Mouse (Mus musculus) urinary bladder, adult 18-20 months (tissue): ENCODE data around the gene Kcnf1.
A peak's percentile ranks its signal among the peaks of the same experiment; 100 is the strongest.

ENCODE experiments used
- DNase-seq, 2 experiments: peaks; one replicate each; pipeline ENCODE4 v3.0.0; 2022; ENCODE audit warnings: low spot score in 2 of 2, mixed read lengths in 2 of 2

Gene Kcnf1

DNA sequence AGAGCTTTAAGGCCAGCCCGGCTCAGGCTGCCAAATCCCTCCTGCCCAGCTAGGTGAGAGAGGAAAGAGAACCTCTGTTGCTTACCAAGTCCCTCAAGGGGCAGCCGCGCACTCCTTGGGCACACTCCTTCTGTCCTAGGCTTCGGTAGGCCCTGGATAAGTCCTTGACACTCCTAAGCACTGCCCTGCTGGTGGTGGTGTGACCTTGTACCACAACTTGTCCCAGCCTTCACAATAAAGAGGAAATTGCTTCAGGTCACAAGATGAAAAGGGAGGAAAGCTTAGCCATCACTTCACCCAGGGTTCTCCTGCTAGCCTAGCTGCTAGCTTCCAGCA is at the start of gene Kcnf1:
TSS of gene Kcnf1 (minus strand) at position 132 of the 336 bp plus-strand sequence.
- peak in 1 of 2 experiments; percentile 1 for DNase-seq

DNA sequence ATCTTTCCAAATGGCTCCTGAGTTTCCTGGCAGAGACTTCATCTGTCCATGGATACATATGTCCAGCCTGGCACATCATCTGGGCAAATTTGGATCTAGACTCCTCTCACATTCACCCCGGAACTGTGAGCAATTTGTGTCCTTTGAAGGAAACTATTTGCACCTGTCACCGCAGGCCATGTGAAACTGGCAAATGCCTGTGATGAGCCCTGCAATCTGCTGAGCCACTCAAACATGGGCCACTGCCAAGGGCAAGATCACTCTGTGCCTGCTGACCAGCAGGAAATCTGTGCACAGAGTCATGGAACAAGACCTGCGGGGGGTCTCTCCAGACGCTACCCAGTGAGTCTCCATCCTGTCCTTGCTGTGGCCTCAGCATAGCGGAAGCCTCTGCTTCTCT is 48.3 kb upstream of the Kcnf1 start:
- DNase-seq: no peak

DNA sequence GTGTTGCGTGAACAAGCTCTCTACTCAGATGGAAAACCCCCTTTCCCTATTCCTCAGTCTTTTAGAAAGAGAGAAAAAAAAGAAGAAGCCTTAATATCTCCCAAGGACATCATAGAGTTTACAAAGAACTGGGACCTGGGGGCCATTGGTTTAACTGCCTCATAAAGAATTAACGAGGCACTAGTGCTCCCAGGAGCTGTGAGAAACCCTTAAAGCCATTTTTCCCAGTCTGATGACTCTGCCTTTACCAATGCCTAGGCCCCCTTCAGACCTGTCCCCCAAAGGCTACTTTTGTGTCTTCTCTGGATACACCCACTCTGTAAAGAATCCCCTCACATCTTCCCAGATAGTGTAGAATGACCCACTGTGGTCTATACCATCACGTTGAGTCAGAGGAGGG is 46.4 kb upstream of the Kcnf1 start:
- no peak for DNase-seq

DNA sequence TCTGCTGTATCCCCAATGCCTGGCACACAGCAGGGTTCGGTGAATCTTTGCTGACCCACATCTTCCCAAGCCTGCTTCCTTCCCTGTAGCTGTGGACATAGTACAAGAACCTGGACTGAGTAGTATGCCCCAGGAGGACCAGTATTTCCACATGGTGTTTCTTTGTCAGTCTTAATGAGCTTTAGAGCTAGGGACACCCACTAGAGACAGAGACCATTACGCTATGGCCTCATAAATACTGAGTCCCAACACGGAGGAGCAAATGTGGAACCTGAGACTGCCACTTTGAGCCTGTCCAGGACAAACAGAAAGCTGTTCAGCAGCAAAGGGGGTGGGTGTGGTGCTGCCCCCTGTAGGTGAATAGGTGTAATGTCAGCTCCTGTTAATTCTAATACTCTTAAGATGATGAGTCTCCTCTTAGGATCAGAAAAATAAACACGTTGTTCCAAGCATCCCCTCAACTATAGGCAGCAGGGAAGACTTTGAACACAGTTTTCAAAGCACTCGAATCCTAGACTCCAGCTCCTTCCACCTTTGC is 45.3 kb upstream of the Kcnf1 start:
- no peak for DNase-seq

DNA sequence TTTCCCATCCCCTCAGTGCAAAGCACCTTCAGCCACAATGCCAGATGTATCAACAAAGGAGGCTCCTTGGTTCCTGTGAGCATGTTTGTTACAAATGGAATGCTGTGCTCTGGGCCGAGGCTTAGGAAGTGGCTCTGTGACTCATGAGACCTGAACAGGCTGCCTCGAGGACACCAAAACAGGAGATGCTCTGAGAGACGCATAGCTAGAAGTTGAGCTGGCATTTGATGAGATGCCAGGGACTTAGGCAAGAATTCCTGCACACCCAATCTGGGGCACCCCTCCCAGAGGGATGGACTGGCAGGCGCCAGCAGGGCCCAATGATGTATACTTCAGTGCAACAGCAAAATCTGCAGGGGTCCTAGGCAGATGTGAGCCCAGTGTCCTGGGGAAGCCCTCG is 43.9 kb upstream of the Kcnf1 start:
- DNase-seq: peak in 1 of 2 experiments; percentile 19

DNA sequence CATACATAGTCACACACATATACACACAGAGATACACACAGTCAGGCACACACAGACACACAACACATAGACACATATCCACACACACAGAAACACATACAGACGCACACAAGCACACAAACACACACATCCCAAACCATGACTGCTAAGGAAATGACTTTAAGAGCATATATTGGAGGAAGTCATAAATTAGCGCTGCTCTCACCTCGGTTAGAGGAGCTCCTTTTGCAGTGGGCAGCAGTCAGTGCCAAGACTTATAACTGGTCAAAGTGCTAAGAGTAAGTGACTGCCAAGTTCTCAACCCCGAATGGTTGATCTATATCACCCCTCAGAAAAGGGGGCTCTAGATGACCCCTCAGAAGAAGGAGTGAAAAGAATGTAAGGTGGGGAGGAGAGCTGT is 42.4 kb upstream of the Kcnf1 start:
- DNase-seq: no peak

DNA sequence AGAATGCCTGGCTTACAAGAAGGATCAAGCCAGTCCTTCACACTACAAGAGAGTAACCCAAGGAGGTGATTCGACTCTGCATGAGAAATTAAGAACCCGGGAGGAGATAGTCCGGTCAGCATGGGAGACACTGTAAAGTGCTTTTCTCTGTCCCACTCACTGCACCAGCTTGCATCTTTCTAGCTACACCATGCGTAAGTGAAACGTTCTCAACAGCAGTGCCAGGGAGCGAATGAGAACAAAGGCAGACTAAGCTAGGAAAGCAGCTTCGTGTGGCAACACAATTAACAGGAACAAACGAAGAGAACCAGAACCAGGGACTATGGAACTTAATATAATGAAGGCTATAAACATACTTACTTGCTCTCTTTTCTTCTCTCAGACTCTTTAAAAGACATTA is 41.7 kb upstream of the Kcnf1 start:
- DNase-seq: no peak

DNA sequence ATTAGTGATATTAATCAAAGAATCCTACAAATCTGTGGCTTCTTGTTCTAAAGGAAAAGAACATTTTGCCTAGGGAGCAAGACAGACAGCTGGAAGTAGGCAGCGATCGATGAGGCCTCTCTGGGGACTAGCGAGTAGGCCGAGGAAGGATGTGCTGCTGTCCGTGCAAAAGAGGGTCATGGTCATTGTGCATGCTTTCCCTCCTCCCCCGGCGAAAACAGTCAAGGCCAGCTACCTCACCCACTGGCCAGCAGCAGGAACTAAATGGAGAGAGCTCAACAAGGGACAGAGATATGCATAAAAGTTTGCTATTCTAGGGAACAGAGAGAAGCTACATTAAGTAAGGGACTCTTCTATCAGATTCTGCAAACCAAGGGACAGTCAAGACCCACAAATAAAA is 39.1 kb upstream of the Kcnf1 start:
- DNase-seq: no peak

DNA sequence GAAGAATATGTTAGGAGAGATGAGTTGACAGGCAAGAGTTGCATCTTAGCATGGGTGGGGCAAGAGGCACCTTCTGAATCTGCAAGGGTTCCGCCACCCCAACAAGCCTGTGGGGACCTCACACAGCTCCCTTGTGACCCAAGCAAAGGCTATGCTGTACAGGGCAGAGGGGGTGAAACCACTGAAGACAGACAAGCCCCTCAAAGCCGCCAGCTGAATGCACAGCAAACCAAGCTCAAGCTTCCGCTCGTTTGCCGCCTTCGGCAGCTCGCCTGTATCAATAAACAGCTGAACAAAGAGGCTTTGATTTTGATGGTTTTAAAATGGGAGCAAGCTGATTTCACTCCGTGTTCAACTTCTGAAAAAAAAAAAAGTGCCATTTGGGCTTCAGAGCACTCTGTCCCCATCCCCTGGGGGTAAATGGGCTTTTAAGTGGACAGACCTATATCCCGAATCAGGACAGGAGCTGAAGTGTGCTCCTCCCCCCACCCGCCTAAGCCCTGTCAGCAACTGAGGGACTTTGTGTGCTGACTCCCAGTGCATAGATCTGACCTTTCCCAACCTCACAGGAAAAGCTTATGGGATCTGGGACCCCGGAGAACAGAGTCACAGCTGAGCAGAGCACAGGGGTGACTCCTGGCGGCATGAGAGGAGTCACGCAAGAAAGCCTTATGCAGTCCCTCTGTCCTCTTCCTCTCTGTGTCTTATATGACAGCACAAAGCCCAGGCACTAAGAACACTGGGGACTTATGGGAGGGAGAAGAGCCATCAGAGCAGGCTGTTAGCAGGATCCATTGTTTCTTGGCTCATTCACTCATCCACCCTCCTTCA is 26.0 kb upstream of the Kcnf1 start:
- DNase-seq: no peak

DNA sequence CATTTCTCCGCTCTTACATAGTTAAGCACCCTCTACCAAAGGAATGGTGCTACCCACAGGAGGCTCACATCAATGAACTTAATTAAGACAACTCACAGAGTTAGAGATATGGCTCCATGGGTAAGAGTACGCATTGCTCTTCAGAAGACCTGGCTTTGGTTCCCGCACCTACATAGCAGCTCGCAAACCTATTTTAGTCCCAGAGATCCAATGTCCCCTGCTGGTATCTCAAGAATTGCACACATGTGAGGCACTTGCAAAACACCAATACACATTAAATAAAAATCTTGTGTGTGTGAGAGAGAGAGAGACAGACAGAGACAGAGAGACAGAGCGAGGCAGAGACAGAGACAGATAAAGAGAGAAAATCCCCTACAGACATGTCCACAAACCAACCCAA is 21.9 kb upstream of the Kcnf1 start:
- DNase-seq: no peak

DNA sequence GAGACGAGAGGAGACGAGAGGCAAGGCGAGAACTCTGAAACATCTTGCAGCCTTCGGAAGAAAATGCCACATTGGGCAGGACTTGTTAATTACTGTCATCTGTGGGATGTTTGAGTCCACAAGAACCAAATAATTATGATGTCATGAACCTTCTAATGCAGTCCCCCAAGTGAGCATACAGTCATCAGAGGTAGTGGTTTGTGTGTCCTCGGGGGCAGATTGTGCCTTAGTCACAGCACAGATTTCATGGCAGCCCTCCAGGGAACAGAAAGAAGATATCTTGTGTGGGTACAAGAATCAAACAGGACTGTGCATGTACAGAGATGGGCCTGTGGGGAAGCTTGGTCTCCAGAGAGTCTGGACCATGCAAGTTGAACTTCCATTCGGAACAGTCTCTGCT is 17.5 kb upstream of the Kcnf1 start:
- no peak for DNase-seq

DNA sequence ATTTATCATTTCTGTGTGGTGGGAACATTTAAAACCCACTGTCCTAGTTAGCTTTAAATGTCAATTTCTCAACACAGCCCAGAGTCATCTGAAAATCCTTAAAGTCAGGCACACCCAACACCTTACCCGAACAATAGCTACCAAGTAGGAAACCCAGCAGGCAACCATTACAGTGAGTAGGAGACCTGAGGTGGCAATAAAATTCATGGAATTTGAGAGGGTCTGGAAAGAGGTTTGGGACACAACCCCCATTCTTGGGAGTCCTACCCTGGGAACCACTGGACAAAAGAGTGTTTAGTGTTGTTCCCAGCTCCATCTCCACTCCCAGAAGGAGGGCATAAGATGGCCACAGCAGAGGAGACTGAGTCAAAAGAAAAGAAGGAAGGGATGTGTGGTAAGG is 16.6 kb upstream of the Kcnf1 start:
- no peak for DNase-seq

DNA sequence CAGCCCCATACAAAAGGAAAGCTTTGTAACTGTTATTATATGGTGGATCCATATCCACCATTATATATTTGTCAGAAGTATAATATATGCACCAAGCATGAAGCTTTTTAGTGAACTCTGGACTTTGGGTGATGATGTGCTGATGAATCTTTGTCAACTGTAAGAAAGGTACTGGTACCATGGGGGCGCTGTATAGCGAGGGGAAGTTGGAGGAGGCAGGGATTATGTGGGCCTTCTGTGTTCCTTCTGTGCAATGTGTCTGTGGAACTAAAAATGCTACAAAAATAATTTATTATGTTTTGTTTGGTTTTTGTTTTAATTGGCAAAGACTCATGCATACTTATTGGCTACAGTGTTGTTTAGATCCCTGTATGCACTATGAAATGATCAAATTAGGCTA is 16.2 kb upstream of the Kcnf1 start:
- DNase-seq: no peak

DNA sequence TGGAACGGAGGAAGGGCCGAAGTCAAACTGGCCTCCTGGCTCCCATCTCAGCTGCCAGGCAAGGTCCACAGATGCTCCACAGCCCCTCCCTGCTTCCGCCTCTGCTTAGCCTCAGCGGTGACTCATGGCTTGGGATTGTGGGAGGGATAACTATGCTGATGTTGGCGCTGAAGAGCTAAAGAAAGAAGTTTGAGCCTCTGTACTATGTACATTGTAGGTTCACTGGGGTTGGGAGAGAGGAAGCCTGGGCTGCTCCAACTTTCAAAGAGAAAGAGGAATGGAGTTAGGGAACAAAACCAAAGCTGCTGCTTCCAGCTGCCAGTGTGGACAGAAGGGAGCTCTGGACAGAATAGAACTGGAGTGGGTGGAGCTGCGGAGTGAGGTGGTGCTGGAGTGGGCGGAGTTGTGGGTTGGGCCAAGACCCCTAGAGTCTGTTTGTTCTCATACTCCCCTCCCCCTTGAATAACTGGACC is 7.7 kb upstream of the Kcnf1 start:
- peak; percentile 6 to 24 for DNase-seq

DNA sequence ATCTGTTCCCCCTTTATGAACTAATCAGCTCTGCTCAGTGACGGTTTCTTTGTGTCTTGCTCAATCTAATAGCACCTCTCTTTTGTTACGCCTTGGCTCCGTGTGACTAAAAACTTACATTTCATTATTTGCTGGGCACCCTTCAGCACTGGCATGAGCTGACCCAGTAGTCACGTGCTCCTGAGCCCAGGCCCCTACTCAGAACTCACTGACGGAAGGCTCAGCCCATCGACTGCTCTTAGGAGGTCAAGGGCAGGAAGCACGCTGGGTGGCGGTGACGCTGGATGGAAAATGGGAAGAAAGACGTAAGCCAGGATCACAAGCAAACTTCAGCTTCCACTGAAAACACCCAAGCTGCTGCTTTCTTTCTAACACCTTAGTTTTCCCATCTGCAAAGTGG is 7.1 kb upstream of the Kcnf1 start:
- no peak for DNase-seq

DNA sequence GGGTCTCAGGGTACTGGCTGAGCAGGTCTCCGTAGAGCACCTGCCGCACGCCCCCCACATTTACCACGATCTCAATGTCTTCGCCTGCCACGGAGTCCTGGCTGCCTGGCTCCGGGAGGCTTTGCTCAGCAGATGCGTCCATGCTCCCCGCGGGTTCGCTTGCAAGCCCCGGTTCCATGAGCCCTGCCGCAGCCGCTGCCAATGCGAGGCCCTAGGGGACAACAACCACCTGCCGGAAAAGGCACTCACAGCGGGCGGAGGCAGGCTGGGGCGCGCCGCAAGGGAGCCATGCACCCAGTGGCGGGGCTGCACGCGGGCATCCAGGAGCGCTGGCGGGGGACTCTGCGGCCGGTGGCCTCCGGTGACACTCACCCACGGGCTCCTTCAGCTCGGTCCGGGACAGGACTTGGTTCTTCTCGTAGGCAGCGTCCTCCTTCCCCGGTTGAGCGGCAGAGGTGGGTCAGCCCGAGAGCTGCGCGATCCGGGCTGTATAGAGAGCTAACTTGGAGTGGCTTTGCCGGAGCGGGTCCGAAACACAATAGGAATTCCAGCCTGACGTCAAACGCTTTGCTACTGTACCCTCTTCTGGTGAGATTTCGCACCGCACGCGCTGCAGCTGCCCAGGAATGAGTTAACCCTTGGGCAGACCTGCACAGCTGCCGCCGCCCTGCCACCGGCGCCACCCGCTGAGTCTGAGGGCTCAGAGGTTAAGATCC is 489 bp downstream of the Kcnf1 start:
- DNase-seq: peak in 1 of 2 experiments; percentile 8

DNA sequence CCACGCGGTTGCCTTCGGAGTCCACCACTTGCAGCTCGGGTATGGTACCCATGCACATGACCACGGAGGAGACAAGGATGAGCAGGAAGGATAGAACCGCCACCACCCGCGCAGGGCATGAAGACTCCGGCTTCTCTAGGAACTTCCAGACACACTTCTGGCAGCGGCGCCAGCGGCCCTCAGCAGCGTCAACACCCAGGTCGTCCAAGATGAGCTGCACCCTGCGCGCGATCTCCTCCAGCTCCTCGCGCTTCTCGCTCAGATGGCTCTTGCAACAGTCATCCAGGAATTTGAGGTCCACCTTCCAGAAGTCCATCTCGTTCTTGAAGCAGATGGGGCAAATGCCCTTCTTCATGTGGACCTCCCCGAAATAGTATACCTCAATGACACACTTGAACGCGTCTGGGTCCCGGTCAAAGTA is 1.1 kb downstream of the Kcnf1 start:
- DNase-seq: peak in 1 of 2 experiments; percentile 3

DNA sequence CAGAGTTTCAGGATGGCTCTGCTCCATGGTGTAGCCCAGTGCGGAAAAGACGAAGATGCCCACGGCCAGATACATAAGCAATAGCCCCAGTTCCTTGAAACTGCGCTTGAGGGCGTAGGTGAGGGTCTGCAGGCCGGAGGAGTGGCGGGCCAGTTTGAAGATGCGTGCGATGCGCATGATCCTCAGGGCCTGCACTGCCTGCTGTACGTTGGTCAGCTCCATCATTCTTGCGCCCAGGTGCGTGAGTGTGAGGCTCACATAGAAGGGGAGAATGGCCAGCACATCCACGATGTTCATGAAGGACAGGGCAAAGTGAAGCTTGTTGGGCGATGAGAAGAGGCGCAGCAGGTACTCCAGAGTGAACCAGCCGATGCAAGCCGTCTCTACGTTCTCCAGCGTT is 1.6 kb downstream of the Kcnf1 start:
- no peak for DNase-seq

DNA sequence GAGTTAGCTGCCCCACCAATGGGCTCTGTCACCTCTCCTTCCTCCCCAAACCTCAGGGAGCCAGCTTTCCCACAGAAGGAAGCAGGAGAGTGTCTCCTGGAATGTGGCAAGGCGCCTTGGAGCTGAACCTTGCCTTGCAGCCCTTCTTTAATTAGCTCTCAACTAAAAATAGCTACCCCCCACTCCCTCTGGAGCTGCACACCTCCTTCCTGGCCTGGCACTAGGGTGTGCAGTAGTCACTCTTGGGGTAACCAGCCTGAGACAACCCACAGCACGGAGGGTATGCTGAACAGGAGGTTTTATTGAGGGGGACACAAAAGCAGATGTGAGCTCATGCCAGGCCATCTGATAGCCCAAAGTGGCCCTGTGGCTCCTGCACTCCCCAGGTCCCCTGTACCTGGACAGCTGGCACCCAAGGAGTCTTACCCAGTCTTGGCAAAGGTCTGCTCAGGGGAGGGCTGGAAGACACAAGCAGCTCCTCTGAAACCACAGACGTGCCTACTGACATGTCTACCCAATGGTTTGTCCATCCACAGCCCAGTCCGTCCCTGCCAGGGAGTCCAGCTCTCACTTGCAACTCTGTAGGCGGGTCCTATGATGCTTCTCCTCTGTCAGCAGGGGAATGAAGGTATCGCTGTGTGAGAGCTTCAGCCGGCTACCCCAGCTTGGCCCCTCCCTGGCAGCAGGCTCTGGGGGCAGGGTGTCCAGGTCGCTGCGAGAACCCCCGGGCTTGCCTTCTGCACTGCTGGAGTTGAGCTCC is 2.4 kb downstream of the Kcnf1 start:
- no peak for DNase-seq

DNA sequence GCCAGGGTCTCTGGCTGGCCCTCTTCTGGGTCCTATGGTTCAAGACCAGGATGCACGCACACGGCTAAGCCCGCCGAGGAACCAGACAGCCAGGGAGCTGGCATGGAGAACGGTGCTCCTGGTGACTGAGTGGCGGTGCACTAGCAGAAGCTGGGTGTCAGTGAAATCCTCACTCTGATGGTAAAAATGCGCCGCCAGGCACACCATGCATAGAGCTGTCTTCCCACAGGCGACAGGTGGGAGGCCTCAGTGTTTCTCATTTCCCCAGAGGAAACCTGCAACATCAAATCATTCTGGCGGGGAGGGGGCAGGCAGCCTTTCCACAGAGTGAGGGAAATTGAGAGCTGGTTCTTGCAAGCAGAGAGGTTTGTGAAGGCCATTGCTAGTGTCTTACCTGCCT is 6.3 kb downstream of the Kcnf1 start:
- no peak for DNase-seq

DNA sequence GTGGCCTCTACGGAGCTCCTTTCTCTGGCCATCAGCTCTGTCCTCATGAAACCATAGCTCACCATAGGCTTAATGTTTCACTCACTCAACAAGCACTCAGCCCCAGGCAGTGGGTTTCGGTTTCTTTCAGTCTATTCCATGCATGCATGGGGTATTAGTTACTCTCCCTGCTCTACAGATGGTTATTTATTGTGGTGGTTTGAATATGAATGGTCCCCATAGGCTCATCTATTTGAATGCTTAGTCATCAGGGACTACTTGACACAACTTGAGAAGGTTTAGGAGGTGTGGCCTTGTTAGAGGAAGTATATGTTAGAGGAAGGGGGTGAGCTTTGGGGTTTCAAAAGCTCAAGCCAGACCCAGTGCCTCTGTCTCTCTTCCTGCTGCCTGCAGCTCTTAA is 10.6 kb downstream of the Kcnf1 start:
- DNase-seq: no peak

DNA sequence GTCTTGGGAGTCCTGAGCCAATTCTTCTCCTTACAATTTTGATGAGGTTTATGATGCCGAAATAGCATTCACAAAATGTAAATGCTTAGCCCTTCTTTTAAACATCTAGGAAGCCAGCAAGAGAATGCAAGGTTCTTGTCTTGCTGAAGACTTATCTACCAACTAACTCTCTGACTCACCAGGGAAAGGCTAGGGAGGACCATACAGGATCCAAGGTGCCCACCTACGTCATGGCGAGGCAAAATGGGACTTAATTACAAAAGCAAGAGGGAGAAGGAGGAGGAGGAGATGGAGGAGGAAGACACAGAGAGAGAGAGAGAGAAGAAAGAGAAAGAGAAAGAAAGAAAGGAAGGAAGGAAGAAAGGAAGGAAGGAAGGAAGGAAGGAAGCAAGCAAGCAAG is 12.7 kb downstream of the Kcnf1 start:
- DNase-seq: no peak
